Mouse (Mus musculus) testis, adult 2 months (tissue): ENCODE measurements around the gene Ube2z.
A peak's percentile ranks its signal among the peaks of the same experiment; 100 is the strongest.

Source experiments
- CTCF ChIP-seq: fragments of 200-500 bp; IDR thresholded peaks from 2 replicates; pipeline ENCODE4 v1.5.1; 2012; ENCODE audit warnings: low read depth, mild to moderate bottlenecking, inconsistent platforms, low read length, moderate library complexity; ENCODE audit not compliant: control insufficient read depth, insufficient read depth, insufficient replicate concordance
- POLR2A ChIP-seq: fragments of 200-500 bp; IDR thresholded peaks from 2 replicates; pipeline ENCODE4 v1.6.1; 2012; ENCODE audit warnings: low read depth, mild to moderate bottlenecking, inconsistent platforms, low read length, moderate library complexity; ENCODE audit not compliant: control insufficient read depth

GRCm38 (mm10) chr11:96093361-96093760 is 28.2 kb upstream of the Ube2z start:
- TF ChIP-seq CTCF (peak; percentile 82; the same call in 1 of the 2 replicates), POLR2A (no peak)
